Mouse (Mus musculus): ENCODE data around the gene Plin1.

The Plin1 gene

GRCm38 (mm10) chr7:79736511-79736910 is 3.8 kb upstream of the Plin1 start:
- DNase-seq (ENCODE audit: low read depth), result no peak

- DNase-seq (ENCODE audit: low read depth), result no peak
Measured at GRCm38 (mm10) chr7:79734563-79734962, 1.9 kb upstream of the Plin1 start.

- DNase-seq (ENCODE audit: low read depth), result no peak
Measured at GRCm38 (mm10) chr7:79731438-79731837, 1.3 kb downstream of the Plin1 start.

DNA sequence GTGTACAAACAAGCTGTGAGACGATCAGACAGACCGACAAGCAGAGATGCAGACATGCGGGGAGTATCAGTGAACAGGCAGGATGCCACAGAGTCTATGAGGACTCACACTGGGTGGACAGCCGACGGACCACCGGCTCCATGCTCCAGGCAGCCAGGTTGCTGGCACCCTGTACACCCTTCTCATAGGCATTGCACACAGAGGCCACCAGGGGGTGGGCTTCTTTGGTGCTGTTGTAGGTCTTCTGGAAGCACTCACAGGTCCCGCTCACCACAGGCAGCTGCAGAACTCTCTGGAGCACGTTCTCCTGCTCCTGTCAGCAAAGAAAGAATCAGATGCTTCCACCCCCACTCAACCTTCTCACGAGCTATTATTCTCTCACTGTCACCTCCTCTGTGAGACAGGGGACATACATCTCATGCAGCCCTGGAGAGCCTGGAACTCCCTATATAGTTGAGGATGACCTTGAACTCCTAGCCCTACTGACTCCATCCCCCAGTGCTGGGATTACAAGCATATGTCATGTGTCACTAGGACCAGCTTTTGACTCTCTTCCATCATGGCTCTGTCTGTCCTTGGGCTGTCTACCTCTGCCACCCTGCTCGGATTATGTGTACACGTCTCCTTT is 2.8 kb downstream of the Plin1 start:
- peak; percentile 49 for DNase-seq (ENCODE audit: low read depth)

DNA sequence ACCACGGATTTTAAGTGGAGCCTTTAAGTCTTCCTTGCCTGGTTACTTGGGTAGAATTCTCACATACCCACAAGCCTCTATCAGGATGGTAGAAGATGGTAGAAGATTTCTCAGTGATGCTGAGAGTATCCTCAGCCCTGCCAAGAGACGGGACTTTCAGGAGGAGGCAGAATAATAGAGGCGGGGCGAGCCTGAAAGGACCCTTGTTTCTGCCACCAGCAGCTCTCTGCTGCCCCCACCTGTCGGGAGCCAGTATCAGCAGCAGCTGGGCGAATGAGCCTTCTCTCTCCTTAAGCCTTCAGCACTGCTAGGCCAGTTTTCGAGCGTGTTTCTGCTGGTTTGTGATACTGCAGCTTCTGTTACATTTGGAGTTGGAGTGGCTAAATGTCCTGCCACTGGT is 3.5 kb downstream of the Plin1 start:
- DNase-seq (ENCODE audit: low read depth), result peak; percentile 63

GRCm38 (mm10) chr7:79728219-79728618 is 4.5 kb downstream of the Plin1 start:
- peak; percentile 81 for DNase-seq (ENCODE audit: low read depth)

- DNase-seq (ENCODE audit: low read depth), result peak; percentile 63
Measured at GRCm38 (mm10) chr7:79727091-79727490, 5.6 kb downstream of the Plin1 start.

DNA sequence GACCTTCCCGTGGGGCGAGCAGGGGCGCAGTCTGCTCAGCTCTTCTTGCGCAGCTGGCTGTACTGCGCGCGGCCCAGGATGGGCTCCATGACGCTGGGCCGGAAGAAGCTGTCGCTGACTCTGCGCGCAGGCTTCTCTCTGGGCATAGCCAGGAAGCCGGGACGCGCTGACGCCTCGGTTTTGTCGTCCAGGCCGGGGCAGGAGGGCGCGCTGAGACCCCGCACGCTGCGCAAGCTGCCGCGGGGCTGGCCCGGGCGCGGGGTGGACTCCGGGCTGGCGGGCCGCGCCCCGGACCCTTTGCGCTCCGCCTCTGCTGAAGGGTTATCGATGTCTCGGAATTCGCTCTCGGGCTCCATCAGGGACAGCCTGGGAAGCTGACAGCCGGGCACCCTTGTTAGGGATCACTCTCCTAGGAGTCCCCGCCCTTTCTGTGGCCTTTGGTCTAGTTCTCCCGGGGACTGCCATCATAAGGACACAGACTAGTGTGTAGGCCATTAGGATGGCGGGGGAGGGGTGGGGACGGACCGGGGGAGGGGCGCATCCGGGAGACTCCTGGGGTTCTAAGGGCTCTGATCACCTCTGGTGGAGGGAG is 11.2 kb downstream of the Plin1 start:
- DNase-seq (ENCODE audit: low read depth), result no peak

- DNase-seq (ENCODE audit: low read depth), result peak; percentile 72
Measured at GRCm38 (mm10) chr7:79715187-79715981, 17.3 kb downstream of the Plin1 start, which contains the start of gene Kif7. Kif7 (minus strand) TSS chr7:79715720.

- DNase-seq (ENCODE audit: low read depth), result no peak
Measured at GRCm38 (mm10) chr7:79710831-79711230, 21.9 kb downstream of the Plin1 start.

- DNase-seq (ENCODE audit: low read depth), result no peak
Measured at GRCm38 (mm10) chr7:79710130-79710607, 22.5 kb downstream of the Plin1 start.

- DNase-seq (ENCODE audit: low read depth), result no peak
Measured at GRCm38 (mm10) chr7:79705210-79705609, 27.5 kb downstream of the Plin1 start.

GRCm38 (mm10) chr7:79702755-79703154 is 29.9 kb downstream of the Plin1 start:
- DNase-seq (ENCODE audit: low read depth), result no peak

DNA sequence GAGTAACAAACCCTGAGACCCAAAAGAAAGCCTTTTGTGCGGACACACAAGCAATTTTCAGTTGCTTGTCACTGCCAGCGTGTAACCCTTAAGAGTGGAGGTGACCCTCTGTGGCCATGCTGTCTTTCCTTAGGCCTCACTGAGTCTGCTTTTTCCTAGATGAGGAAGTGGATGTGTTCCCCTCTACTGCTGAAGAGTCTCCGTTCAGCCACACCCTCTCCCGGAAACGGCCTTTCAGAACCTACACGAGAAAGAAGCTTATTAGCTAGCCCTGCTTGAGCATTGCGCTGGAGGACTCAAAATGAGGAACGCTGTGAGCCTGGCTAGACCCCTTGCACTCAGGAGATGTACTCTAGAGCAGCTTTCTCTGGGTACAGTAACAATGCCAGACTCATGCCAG is 36.2 kb downstream of the Plin1 start:
- DNase-seq (ENCODE audit: low read depth), result no peak

- no peak for DNase-seq (ENCODE audit: low read depth)
Measured at GRCm38 (mm10) chr7:79680231-79680630, 52.5 kb downstream of the Plin1 start.

DNA sequence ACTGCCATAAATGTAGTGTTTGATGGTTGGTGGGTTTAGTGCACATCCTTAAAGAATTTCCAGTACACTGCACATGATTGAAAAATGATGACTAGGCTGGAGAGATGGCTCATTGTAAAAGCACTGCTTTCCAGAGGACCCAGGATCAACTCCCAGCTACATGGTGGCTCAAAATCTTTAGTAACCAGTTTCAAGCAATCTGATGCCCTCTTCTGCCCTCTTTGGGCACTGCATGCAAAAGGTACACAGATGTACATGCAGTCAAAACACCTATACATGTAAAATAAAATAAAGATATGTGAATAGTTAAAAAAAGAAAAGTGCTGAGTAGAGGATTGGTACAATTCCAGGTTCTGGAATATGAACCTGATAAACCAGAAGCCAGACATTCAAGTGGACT is 53.5 kb downstream of the Plin1 start:
- DNase-seq (ENCODE audit: low read depth), result peak; percentile 55

DNA sequence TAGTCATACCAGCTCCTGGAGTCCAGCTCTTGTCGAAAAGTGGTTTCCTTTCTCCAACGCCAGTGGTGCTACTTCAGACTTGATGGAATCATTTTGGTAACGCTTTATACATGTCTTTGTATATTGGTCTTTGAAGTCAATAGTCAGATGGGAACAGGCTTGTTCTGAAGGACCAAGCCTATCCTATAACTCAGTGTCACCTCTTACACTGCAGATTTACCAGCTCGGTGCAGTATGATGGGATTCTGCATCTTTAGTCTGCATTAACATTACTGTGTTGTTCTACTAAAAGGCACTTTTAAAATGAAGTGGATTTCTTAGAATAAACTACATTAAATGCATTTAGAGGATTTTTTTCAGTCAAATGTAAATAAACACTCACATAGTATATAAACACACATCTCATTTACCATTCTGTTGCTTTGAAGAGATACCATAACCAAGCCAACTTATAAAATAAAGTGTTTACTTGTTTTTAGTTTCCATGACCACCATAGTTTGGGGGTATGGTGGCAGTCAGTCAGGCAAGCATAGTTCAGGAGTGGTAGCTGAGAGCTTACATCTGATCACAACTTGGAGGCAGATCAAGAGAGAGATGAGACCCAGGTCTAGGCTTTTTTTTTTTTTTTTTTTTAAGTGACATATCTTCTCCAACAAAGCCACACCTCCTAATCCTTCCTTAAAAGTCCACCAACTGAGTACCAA is 61.7 kb downstream of the Plin1 start:
- DNase-seq (ENCODE audit: low read depth), result no peak
